Mouse (Mus musculus) intestine, embryonic 14.5 days (tissue): ENCODE measurements around the gene Podn. TPM values are rescaled to one million over a fixed set of nuclear protein-coding genes. Genes with fewer than 3 reads are reported as not detected.
A peak's percentile ranks its signal among the peaks of the same experiment; 100 is the strongest.

Source experiments
- ATAC-seq: fragments of 200-750 bp; cut with Nextera tagmentation; replicated peaks from 2 replicates; pipeline ENCODE4 v1.8.0; 2017; ENCODE audit warnings: low read depth, moderate number of reproducible peaks, moderate TSS enrichment, moderate library complexity; ENCODE audit not compliant: low FRiP score, low TSS enrichment
- DNase-seq: peaks from one replicate; pipeline ENCODE4 v3.0.0-alpha.2; 2018; ENCODE audit warnings: low spot score
- H3K27ac ChIP-seq: fragments of 300-500 bp; sonication (generic); 2 replicates; pipeline ENCODE4 v1.5.1; 2014; ENCODE audit warnings: low read depth, mild to moderate bottlenecking, control low read depth
- H3K27me3 ChIP-seq: fragments of 300-500 bp; sonication (generic); replicated peaks from 2 replicates; pipeline ENCODE4 v1.6.1; 2014; ENCODE audit warnings: low read length, control low read depth; ENCODE audit not compliant: control insufficient read depth, insufficient read depth
- H3K36me3 ChIP-seq: fragments of 300-500 bp; sonication (generic); 2 replicates; pipeline ENCODE4 v1.6.1; 2014; ENCODE audit warnings: low read length, control low read depth; ENCODE audit not compliant: control insufficient read depth, insufficient read depth
- H3K4me1 ChIP-seq: fragments of 300-500 bp; sonication (generic); replicated peaks from 2 replicates; pipeline ENCODE4 v1.6.1; 2014; ENCODE audit warnings: low read length, control low read depth, mixed read lengths; ENCODE audit not compliant: control insufficient read depth, insufficient read depth
- H3K4me2 ChIP-seq: fragments of 300-500 bp; sonication (generic); 2 replicates; pipeline ENCODE4 v1.6.1; 2014; ENCODE audit warnings: low read length
- H3K4me3 ChIP-seq: fragments of 300-500 bp; sonication (generic); 2 replicates; pipeline ENCODE4 v1.5.1; 2014; ENCODE audit warnings: low read depth, low read length, control low read depth, mixed read lengths
- H3K9ac ChIP-seq: fragments of 300-500 bp; sonication (generic); 2 replicates; pipeline ENCODE4 v1.6.1; 2014; ENCODE audit warnings: mild to moderate bottlenecking, low read length
- H3K9me3 ChIP-seq: fragments of 300-500 bp; sonication (generic); 2 replicates; pipeline ENCODE4 v1.6.1; 2016; ENCODE audit warnings: low read length, control low read depth; ENCODE audit not compliant: control insufficient read depth
- WGBS: fragments of 180-500 bp; shearing (Covaris S2); extraction: QIAGEN DNeasy Blood & Tissue Kit; methylation state at CpG from one replicate; pipeline ENCODE4 v1.1.7; 2014; 5-methylcytosine and 5-hydroxymethylcytosine counted together
- polyA plus RNA-seq: library from polyadenylated mRNA; unstranded; fragments of >200 nt; fragmentation: Nextera tagmentation; extraction: Ambion mirVana; gene quantifications from 2 replicates; pipeline ENCODE4 v1.2.1, GENCODE M21; 2014

Gene Podn
- polyA plus RNA-seq, 1 experiment from 2014 or later = 2.4 TPM

GRCm38 (mm10) chr4:107996418-107996986 lies 99.7 kb downstream of the Podn start:
- ATAC-seq (no peak), DNase-seq (no peak)
- WGBS = 79% methylated on average over 9 of the region's 9 CpGs

GRCm38 (mm10) chr4:107995727-107996126 lies 100.5 kb downstream of the Podn start:
- H3K27me3 ChIP-seq = no peaks in the 10 kb centered on the region
- H3K36me3 ChIP-seq = no peaks in the 10 kb centered on the region
- H3K9ac ChIP-seq = no peak overlapping the region
- no peak overlapping the region for H3K27ac ChIP-seq
- H3K9me3 ChIP-seq = no peaks in the 10 kb centered on the region
- no peak for DNase-seq
- ATAC-seq = no peak
- peaks cover 9% of the 10 kb centered on the region; the same call in 1 of the 2 replicates for H3K4me1 ChIP-seq
- H3K4me2 ChIP-seq = no peak overlapping the region
- no peak overlapping the region for H3K4me3 ChIP-seq
- WGBS = 83% methylated on average over 6 of the region's 6 CpGs

More at GRCm38 (mm10) chr4:107996418-107996986, 99.7 kb downstream of the Podn start:
- Histone ChIP-seq H3K36me3 (no peaks in the 10 kb centered on the region), H3K27me3 (no peaks in the 10 kb centered on the region), H3K4me2 (no peak overlapping the region), H3K4me3 (no peak overlapping the region), H3K27ac (no peak overlapping the region), H3K4me1 (peaks cover 8% of the 10 kb centered on the region; the same call in 1 of the 2 replicates), H3K9ac (no peak overlapping the region), H3K9me3 (no peaks in the 10 kb centered on the region)

GRCm38 (mm10) chr4:107995011-107995410 lies 101.2 kb downstream of the Podn start:
- H3K36me3 ChIP-seq = no peaks in the 10 kb centered on the region
- no peak overlapping the region for H3K9ac ChIP-seq
- no peak for ATAC-seq
- peaks cover 9% of the 10 kb centered on the region; the same call in 1 of the 2 replicates for H3K4me1 ChIP-seq
- no peak overlapping the region for H3K4me3 ChIP-seq
- WGBS = 77% methylated on average over 6 of the region's 6 CpGs
- DNase-seq = no peak
- H3K27me3 ChIP-seq = no peaks in the 10 kb centered on the region
- no peak overlapping the region for H3K4me2 ChIP-seq
- H3K27ac ChIP-seq = no peak overlapping the region
- no peaks in the 10 kb centered on the region for H3K9me3 ChIP-seq

- Histone ChIP-seq H3K4me3 (no peak overlapping the region), H3K9ac (no peak overlapping the region), H3K4me1 (peaks cover 9% of the 10 kb centered on the region; the same call in 1 of the 2 replicates), H3K4me2 (no peak overlapping the region), H3K27ac (no peak overlapping the region), H3K36me3 (no peaks in the 10 kb centered on the region), H3K27me3 (no peaks in the 10 kb centered on the region), H3K9me3 (no peaks in the 10 kb centered on the region)
- 0 out of 2 replicates have a peak, but pooled peaks have one; percentile 40 for ATAC-seq
- DNase-seq = no peak
- 18% methylated on average over 6 of the region's 6 CpGs for WGBS
Observed at GRCm38 (mm10) chr4:107991879-107992278, 104.4 kb downstream of the Podn start.

GRCm38 (mm10) chr4:107990818-107991217 lies 105.4 kb downstream of the Podn start:
- ATAC-seq = no peak

GRCm38 (mm10) chr4:107988931-107989330 lies 107.3 kb downstream of the Podn start:
- 53% methylated on average over 8 of the region's 8 CpGs for WGBS
- Histone ChIP-seq H3K4me2 (no peak overlapping the region), H3K27ac (no peak overlapping the region), H3K9me3 (no peaks in the 10 kb centered on the region), H3K9ac (no peak overlapping the region), H3K4me1 (peaks cover 9% of the 10 kb centered on the region; the same call in 1 of the 2 replicates), H3K27me3 (no peaks in the 10 kb centered on the region), H3K36me3 (no peaks in the 10 kb centered on the region), H3K4me3 (no peak overlapping the region)
- no peak for ATAC-seq
- no peak for DNase-seq

More at GRCm38 (mm10) chr4:107990818-107991217, 105.4 kb downstream of the Podn start:
- Histone ChIP-seq H3K27me3 (no peaks in the 10 kb centered on the region), H3K36me3 (no peaks in the 10 kb centered on the region), H3K4me2 (no peak overlapping the region), H3K9ac (no peak overlapping the region), H3K27ac (no peak overlapping the region), H3K9me3 (no peaks in the 10 kb centered on the region), H3K4me1 (peaks cover 9% of the 10 kb centered on the region; the same call in 1 of the 2 replicates), H3K4me3 (no peak overlapping the region)
- no peak for DNase-seq
- WGBS = 75% methylated on average over 5 of the region's 5 CpGs

- ATAC-seq (no peak), DNase-seq (no peak)
- no peaks in the 10 kb centered on the region for H3K27me3 ChIP-seq
- H3K4me1 ChIP-seq = peaks cover 2% of the 10 kb centered on the region; the same call in 1 of the 2 replicates
- 85% methylated on average over 11 of the region's 11 CpGs for WGBS
- H3K9me3 ChIP-seq = no peaks in the 10 kb centered on the region
- no peak overlapping the region for H3K27ac ChIP-seq
- no peak overlapping the region for H3K9ac ChIP-seq
- no peaks in the 10 kb centered on the region for H3K36me3 ChIP-seq
- no peak overlapping the region for H3K4me3 ChIP-seq
- H3K4me2 ChIP-seq = no peak overlapping the region
Observed at GRCm38 (mm10) chr4:107986386-107987168, 109.7 kb downstream of the Podn start.

GRCm38 (mm10) chr4:107985812-107986211 lies 110.4 kb downstream of the Podn start:
- Histone ChIP-seq H3K36me3 (no peaks in the 10 kb centered on the region), H3K4me3 (no peak overlapping the region), H3K9ac (no peak overlapping the region), H3K9me3 (no peaks in the 10 kb centered on the region), H3K27me3 (no peaks in the 10 kb centered on the region), H3K4me2 (no peak overlapping the region), H3K27ac (no peak overlapping the region), H3K4me1 (no peaks in the 10 kb centered on the region)
- no peak for DNase-seq
- 85% methylated on average over 5 of the region's 5 CpGs for WGBS
- no peak for ATAC-seq
